Mouse (Mus musculus): ENCODE measurements around the gene Chp2.
"Not testable (repeated sequence)": the region's sequence is repeated elsewhere in the genome, so short reads cannot be mapped to it uniquely, and the experiment has no call there.

Gene Chp2

DNA sequence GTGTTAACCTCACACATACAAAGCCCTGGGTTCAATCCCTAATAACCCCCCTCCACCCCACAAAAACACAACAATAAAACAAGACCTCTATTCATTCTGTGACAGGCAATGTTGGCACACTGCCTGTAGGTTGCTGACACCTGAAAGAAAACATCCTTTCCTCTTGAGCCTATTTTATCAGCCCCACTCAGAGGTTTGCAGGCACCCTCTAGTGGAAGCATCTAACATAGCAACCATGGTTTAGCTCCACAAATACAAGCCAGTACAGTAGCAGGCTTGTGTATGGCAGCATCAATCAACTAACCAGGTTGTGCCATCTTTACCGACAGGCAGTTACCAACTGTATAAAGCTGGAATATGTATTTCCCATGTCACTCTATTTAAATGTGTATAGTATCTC is 23.0 kb downstream of the Chp2 start:
- DNase-seq (ENCODE audit: low read depth, low spot score) = peak; percentile 47

DNA sequence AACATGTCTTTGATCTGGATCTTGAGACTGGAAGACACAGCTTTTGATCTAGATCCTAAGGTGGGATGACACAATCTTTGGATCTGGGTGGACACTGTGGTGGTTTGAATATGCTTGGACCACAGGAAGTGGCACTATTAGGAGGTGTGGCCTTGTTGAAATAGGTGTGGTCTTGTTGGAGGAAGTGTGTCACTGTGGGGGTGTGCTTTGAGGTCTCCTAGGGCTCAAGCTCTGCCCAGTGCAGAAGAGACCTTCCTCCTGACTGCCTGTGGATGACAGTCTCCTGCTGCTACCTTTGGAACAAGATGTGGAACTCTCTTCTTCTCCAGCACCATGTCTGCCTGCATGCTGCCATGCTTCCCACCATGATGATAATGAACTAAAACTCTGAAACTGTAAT is 23.4 kb downstream of the Chp2 start:
- DNase-seq (ENCODE audit: low read depth, low spot score) = not testable (repeated sequence)

DNA sequence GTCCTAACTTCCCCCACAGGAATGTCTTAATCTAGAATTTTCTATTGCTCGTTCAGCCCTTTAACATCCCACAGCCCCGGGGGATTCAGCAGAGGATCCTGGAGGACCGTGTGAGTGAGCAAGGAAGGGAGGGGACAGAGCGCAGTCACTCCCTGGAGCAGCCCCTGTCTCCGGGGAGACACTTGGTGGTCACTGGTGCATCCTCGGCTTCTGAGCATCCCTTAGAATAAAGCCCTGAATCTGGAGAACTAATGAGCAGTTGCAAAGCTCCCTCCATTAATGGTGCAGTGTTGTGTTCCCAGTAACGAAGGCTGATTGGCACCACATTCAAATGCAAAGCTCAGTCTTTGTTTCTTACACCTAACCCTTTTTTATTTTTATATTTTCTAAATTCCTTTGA is 24.9 kb downstream of the Chp2 start:
- DNase-seq (ENCODE audit: low read depth, low spot score) = no peak

DNA sequence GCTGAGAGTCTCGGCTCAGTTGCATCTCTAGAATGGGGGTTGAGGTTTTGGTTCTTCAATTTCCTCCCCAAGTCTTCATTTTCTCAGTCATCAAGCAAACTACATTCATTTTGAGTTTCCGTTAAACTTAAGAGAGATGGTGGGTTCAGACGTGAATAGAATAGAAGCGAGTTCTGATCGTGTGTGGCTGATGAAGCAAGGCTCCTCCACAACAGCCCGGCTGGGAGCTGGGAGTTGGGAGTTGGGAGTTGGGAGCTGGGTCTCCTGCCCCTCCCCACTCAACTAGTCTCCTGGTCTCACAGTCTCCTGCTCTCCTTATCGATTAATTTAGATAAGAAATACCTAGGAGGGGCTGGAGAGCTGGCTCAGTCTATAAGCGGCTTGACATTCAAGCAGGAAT is 25.3 kb downstream of the Chp2 start:
- no peak for DNase-seq (ENCODE audit: low read depth, low spot score)

DNA sequence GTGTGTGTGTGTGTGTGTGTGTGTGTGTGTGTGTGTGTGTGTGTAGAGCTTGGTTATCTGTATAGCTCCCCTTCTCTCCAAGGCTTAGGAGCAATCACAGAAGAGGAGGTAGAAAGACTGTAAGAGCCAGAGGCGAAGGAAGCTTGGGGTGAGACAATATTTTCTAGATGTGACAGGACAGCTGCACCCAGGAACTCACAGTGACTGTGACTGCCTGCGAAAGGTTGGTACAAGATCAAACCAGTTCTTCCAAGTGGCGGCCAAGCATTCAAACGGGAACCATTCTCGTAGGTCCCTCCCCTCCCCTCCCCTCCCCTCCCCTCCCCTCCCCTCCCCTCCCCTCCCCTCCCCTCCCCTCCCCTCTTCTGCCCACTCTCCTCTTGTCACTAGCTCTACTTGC is 26.7 kb downstream of the Chp2 start:
- DNase-seq (ENCODE audit: low read depth, low spot score) = no peak

DNA sequence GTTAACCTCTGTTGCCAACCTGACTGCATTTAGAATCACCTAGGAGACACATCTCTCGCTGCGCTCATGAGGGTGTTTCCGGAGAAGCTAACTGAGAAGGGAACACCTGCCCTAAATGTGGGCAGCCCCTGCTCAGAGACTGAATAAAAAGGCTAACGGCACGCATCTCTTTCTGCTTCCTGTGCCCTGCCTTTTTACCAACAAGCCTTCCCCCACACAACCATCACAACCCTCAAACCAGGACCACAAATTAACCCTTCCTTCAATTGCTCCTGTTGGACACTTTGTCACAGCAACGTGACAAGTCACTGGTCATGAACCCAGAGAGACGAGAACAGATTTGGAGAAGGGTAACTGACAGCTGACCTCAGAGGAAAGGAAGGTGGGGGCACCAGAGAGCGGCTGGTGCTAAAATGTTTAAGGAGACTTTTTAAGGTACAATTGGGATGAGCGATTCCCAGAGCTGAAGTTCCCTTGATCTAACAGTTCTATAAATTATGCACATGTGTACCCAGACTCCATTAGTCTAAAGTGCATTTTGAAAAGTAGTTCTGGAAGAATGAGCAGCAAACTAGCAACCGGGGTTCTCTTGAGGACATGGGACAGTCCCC is 28.1 kb downstream of the Chp2 start:
- no peak for DNase-seq (ENCODE audit: low read depth, low spot score)

DNA sequence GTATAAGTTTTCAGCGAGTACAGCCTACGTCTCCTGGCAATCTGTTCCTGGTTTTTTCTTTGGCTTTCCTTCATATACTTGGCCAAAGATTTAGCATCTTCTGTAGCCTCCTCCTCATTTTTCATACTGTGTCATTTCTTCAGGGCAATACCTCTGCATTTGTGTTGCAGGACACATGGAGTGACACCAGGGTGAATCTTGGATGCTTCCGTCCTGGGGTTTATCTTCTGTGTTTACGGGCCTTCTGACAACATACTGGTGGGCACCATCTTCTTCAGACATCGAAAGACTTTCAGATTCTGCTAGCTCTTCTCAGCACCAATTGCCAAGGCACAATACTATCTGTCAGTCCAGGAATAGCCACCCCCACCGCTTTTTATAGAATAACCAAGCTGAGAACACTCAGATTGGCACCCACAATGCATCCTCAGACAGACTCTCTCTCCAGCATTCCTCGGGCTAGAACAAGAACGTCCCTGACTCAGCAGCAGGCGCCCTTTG is 30.1 kb downstream of the Chp2 start:
- no peak for DNase-seq (ENCODE audit: low read depth, low spot score)

DNA sequence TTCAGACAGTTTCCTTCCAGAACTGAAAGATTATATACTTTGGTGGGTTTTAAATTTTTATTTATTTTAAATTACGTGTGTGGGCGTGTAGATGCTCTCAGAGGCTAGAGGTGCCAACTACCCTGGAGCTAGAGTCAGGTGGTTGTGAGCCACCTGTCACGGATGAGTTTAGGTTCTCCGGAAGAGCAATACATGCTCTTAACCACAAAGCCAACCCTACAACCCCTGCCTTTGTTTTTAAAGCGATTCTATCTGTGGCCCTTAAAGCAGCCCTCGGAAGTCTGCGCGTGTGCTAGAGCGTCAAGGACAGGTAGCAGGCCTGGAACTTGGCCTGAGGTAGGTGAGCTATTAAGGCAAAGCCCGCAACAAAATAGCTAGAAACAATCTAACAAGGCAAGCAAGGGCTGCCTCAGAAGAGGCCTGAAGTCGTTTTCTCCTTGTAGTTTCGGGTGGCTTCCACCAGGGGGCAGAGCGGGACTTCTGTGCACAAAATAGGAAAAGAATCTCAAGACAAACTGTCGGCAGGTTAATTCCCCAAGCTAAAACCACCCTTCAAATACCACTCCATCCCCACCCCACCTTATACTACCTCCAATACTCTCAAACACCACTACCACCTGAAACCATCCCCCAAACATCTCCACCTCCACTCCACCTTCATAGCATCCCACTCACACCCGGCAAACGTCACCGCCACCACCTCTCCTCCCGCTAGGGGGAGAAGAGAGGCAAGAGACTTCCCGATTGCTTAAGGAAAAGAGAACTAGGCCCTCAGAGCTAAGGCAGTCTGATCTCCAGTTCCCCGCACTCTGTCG is 32.1 kb downstream of the Chp2 start:
- DNase-seq (ENCODE audit: low read depth, low spot score) = peak; percentile 77

DNA sequence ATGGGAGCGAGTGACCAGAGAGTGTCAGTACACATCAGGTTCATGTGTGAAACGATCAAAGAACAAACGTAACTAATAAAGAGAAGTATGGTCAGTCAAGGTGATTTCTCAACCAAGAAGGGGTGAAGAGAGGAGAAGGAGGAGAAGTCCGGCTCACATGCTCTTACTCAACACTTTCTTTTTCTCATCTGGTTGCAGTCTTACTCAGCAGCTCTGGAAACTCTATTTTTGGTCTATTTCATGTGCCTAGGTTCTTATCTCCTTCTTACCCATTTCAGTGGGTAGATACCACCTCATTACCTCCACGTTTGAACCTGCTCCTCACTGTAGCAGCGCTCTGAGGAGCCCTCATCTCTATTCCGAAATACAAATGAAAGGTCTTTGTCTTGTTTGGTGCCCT is 37.4 kb downstream of the Chp2 start:
- DNase-seq (ENCODE audit: low read depth, low spot score) = no peak

DNA sequence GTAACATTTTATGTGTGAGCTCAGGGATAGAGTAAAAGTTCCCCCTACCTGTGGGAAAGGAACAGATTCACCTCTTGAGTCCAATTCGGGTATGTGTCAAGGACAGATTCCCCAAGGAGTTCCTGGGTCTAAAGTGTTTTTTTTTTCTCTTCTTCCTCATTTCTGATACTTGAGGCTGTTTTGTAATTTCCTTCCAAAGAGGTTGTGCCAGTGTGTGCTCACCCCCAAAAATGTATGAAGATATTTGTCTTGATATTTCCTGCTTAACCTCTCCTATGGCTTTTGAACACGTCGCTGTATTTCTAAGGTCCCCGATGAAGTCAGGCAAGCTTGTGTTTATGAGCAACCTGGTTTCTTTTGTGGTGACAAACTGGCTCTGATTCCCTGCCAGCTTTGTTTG is 39.2 kb downstream of the Chp2 start:
- no peak for DNase-seq (ENCODE audit: low read depth, low spot score)

DNA sequence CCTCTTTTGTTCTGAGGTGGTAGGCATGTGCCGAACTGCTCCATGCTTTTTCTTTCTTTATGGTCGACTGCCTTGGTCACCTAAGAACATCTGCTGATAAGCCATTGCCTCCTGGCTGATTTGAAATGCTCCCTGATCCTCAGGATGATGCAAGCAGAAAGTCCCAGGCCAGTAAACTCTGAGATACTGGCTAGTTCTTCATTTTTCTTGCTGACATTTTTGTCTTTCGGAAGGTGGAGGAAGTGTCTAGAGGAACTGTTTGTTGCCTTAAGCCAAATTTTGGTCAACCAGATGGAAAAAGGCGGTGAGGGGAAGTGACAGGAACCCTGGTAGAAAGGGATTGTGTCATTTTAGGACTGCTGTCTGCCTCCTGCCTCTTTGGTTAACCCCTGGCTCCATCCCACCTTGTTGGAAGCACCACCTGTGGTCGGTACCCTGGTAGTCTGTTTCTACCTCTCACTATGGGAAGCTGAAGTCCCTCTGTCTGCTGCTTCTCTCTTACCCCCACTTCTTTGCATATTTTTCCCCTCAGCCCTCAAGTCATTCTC is 40.8 kb downstream of the Chp2 start:
- DNase-seq (ENCODE audit: low read depth, low spot score) = no peak

DNA sequence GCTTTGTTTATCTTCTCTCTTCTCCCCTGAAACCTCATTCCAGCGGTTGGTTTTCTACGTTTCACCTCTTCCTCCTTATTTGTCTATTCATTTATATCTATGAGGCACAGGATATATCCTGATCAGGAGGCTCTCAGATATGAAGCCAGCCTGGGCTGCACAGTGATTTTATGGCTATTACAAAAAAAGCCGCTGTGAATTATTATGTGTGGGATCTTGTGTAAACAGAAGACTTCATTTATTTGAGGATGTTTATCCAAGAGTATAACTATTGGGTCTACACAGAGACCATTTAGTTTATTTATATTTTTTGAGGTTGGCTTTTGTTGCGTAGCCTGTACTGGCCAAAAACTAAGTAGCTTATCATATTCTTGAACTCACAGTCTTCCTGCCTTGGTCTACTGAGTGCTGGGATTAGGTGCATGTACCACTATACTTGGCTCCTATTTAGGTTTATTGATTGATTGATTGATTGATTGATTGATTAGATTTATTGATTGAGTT is 49.7 kb downstream of the Chp2 start:
- no peak for DNase-seq (ENCODE audit: low read depth, low spot score)

DNA sequence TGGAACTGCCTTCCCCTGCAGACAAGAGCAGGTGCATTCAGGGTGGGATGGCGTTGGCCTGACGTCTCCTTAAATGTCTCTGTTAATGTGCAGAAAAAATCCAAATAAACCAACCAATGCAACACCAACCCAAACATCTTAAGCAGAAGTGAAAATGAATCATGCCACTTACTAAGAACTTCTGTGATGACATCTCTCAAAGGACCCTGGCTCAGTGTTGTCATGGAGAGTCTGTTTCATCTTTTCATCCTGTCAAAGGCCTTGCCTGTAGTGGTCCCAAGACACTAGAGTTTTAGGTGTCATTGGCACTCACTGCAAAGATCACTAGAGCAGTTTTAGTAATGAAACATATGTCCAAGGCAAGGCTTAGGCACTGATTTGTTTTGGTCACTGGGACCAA is 53.0 kb downstream of the Chp2 start:
- no peak for DNase-seq (ENCODE audit: low read depth, low spot score)

Measured in mesoderm, embryonic 11.5 days (tissue).